ENCODE assay signal across 12 mouse cellular contexts in the genomic region with DNA sequence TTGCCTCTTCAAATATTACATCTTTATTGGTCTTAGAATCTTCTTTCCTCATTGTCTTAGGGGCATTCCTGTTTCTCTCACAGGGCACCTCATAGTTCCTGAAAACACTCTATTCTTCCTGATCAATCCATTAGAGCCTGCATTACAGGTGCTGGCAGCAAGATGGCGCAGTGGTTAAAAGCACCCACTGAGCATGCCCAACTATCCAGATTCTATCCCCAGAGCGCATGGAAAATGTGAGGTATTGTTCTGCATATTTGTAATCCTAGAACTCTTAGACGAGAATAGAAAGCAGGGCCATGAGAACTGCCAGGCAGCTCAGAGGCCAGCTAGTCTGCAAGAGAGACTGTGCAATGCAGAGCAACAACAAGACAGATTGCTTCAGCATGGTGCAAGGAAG.
DNase-seq lines count a peak whose midpoint lies in the region; TF ChIP-seq lines count a peak whose summit lies in the region.
"Had no signal": no experiment of that assay in that cellular context is flagged by ENCODE, and none has a peak within 500 bp of the region (broad histone marks: within the 10 kb centered on the region; RNA-seq: fewer than 3 reads in every experiment).

No protein-coding gene starts in this region.

- peak; percentile 52 for TF ChIP-seq CTCF in gastrocnemius, adult 2 months (IDR thresholded peaks at IDR 0.05)
- peak; percentile 71 for TF ChIP-seq CTCF in layer of hippocampus, adult 2 months (conservative IDR thresholded peaks at IDR 0.05)

- no peak for DNase-seq in gastrocnemius, adult 2 months
- DNase-seq in gastrocnemius, postnatal 4 days (ENCODE audit: low spot score in 2 of 2) = no peak
- no peak for DNase-seq in layer of hippocampus, adult 2 months (ENCODE audit: low spot score in 2 of 2)
- DNase-seq in layer of hippocampus, adult 18-20 months (ENCODE audit: low spot score in 2 of 2) = no peak
- DNase-seq in thymus, postnatal 4 days = peak; percentile 5
- no peak for DNase-seq in thymus, adult 18-20 months
- DNase-seq in retina, postnatal 1 day = no peak
- DNase-seq in cerebellum, adult 9-11 months = no peak
- DNase-seq: adrenal gland, postnatal 36 days; cerebellum, postnatal 36 days had no signal

- no peak overlapping the region for H3K27ac ChIP-seq in gastrocnemius, adult 2 months
- H3K27ac ChIP-seq in layer of hippocampus, adult 2 months = no peak overlapping the region
- H3K27ac ChIP-seq: macrophage; neural tube, embryonic 13.5 days had no signal

- intact Hi-C loops in gastrocnemius, adult 2 months (cut with DNase I) = no loop called here

- no peak overlapping the region for H3K4me3 ChIP-seq in gastrocnemius, adult 2 months
- no peak overlapping the region for H3K4me3 ChIP-seq in layer of hippocampus, adult 2 months
- H3K4me3 ChIP-seq: neural tube, embryonic 13.5 days had no signal
